7 mouse cellular contexts compared by ENCODE assay signal in the genomic region with DNA sequence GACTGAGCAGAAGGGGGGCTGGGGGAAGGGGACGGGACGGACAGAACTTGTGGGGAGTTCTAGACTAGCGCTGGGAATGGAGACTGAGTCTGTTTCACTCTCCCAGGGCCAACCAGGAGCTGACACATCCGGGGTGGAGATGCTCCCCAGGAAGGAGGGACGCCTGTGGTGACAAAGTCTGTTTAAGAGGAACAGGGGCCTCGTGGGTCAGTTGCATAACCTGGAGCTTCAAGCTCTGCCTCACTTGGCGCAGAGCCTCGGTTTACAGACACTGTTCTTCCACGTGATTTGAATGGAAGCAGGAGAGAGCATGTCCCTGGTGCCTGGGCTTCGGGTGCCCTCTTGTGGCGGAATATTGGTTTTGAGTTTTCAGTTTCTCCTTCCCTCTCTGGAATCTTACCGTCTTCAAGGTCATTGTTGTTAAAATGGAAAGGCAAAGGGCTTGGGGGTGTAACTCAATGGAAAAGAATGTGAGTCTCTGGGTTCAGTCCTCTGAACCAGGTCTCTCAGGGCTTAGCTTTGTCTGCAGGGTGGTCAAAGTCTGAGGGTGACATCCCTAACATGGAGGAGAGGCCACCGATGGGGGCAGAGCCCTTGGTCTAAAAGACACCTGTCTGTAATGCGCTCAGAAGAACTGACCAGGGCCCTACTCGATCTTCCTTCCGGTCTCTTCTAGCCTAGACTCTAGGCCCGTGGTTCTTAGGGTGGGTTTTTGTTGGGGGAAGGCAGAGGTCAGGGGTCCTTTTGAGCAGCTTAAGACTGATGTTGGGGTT. TPM values are rescaled to one million over a fixed set of nuclear protein-coding genes. Genes with fewer than 3 reads are reported as not detected.
DNase-seq lines count a peak whose midpoint lies in the region; ATAC-seq and TF ChIP-seq lines count a peak whose summit lies in the region.

No protein-coding gene starts in this region.

- H3K4me3 ChIP-seq in intestine, postnatal 0 days (ENCODE audit: low read depth, low read length), result no peak overlapping the region
- no peak overlapping the region for H3K4me3 ChIP-seq in midbrain, embryonic 12.5 days
- peak overlapping the region; percentile 37 for H3K4me3 ChIP-seq in small intestine, adult 2 months (ENCODE audit: low read depth, low read length)

- H3K4me2 ChIP-seq in intestine, postnatal 0 days (replicated peaks; ENCODE audit: low read depth), result peak overlapping the region; percentile 25; the same call in 1 of the 2 replicates
- H3K4me2 ChIP-seq in midbrain, embryonic 12.5 days (replicated peaks), result peak overlapping the region; percentile 33

- TF ChIP-seq CTCF in intestine, postnatal 0 days (IDR thresholded peaks at IDR 0.05; ENCODE audit: low read depth), result peak; percentile 99
- TF ChIP-seq CTCF in small intestine, adult 2 months (IDR thresholded peaks at IDR 0.05; ENCODE audit: extremely low read depth, insufficient read length, insufficient replicate concordance, low read depth, low read length), result peak; percentile 94

- H3K36me3 ChIP-seq in intestine, postnatal 0 days (ENCODE audit: control insufficient read depth, insufficient read depth), result no peaks in the 10 kb centered on the region
- no peaks in the 10 kb centered on the region for H3K36me3 ChIP-seq in midbrain, embryonic 12.5 days
- no peaks in the 10 kb centered on the region for H3K36me3 ChIP-seq in small intestine, adult 2 months (ENCODE audit: control insufficient read depth, insufficient read depth, low read length)

- 18% methylated on average over 17 of the region's 17 CpGs for WGBS in intestine, postnatal 0 days
- WGBS in midbrain, embryonic 12.5 days, result 19% methylated on average over 17 of the region's 17 CpGs
- 14% methylated on average over 17 of the region's 17 CpGs for WGBS in small intestine, adult 2 months

- no peaks in the 10 kb centered on the region for H3K9me3 ChIP-seq in intestine, postnatal 0 days (ENCODE audit: control insufficient read depth)
- no peaks in the 10 kb centered on the region for H3K9me3 ChIP-seq in midbrain, embryonic 12.5 days

- ATAC-seq in intestine, postnatal 0 days, result peak; percentile 94
- peak; percentile 89 for ATAC-seq in midbrain, embryonic 12.5 days (ENCODE audit: low FRiP score, low read depth)

- DNase-seq in adrenal gland, adult 8-10 months, result peak; percentile 92
- peak; percentile 86 for DNase-seq in embryo, embryonic 9.5 days (ENCODE audit: extremely low spot score)
- DNase-seq in gonadal fat pad, adult 2 months (ENCODE audit: low read depth), result peak; percentile 75
- DNase-seq in left cerebral cortex, postnatal 4 days, result peak; percentile 92

- TF ChIP-seq POLR2A in small intestine, adult 2 months (IDR thresholded peaks at IDR 0.05; ENCODE audit: low read depth, low read length), result peak; percentile 24; the same call in 1 of the 2 replicates

- intact Hi-C loops in left cerebral cortex, postnatal 4 days (cut with DNase I), result loop anchor here (5.0 kb wide), 2 partner anchors 54 to 109 kb away; a partner anchor contains a TSS

- no peak overlapping the region for H3K9ac ChIP-seq in intestine, postnatal 0 days (ENCODE audit: low read depth, low read length)
- H3K9ac ChIP-seq in midbrain, embryonic 12.5 days (replicated peaks), result no peak overlapping the region

- H3K27ac ChIP-seq in intestine, postnatal 0 days (ENCODE audit: low read depth, low read length), result no peak overlapping the region; the same call in 1 of the 2 replicates
- no peak overlapping the region for H3K27ac ChIP-seq in midbrain, embryonic 12.5 days (replicated peaks)
- peak overlapping the region; percentile 60 for H3K27ac ChIP-seq in small intestine, adult 2 months (ENCODE audit: insufficient read depth, low read depth, low read length)

- no peaks in the 10 kb centered on the region for H3K4me1 ChIP-seq in intestine, postnatal 0 days (replicated peaks; ENCODE audit: control insufficient read depth, insufficient read depth, low read length)
- no peaks in the 10 kb centered on the region for H3K4me1 ChIP-seq in midbrain, embryonic 12.5 days
- peaks cover 6% of the 10 kb centered on the region for H3K4me1 ChIP-seq in small intestine, adult 2 months (ENCODE audit: control insufficient read depth, insufficient read depth, insufficient read length, low read length)

- H3K27me3 ChIP-seq in intestine, postnatal 0 days (replicated peaks; ENCODE audit: control insufficient read depth, insufficient read depth, low read length), result no peaks in the 10 kb centered on the region
- peaks cover 18% of the 10 kb centered on the region; the same call in 1 of the 2 replicates for H3K27me3 ChIP-seq in midbrain, embryonic 12.5 days
- H3K27me3 ChIP-seq in small intestine, adult 2 months (ENCODE audit: control insufficient read depth, insufficient read depth, low read length), result no peaks in the 10 kb centered on the region

RNA-seq across cellular contexts. Expression of a gene that starts 14.2 kb away (rescaled TPM):
- total RNA-seq in adrenal gland, adult 8-10 months (2022), result not detected
- polyA plus RNA-seq in gonadal fat pad, adult 2 months (2012; rRNA removed), result 2.7 and 7.9 TPM in 2 replicates
- not detected in 2 replicates for polyA plus RNA-seq in intestine, postnatal 0 days (2015; fragmentation: Nextera tagmentation; extraction: Ambion mirVana)
- total RNA-seq in left cerebral cortex, postnatal 4 days (2021), result not detected
- not detected in 2 replicates for polyA plus RNA-seq in midbrain, embryonic 12.5 days (2016; fragmentation: Nextera tagmentation; extraction: Ambion mirVana)
- not detected in 2 replicates for polyA plus RNA-seq in small intestine, adult 2 months (2012; rRNA removed)

RNA-seq across cellular contexts. Expression of a gene that starts 34.8 kb away (rescaled TPM):
- under 1 TPM; 0.38 to 0.75 (median 0.64) TPM for total RNA-seq in adrenal gland, adult 8-10 months (2022)
- 1.0 and 1.7 TPM in 2 replicates for polyA plus RNA-seq in gonadal fat pad, adult 2 months (2012; rRNA removed)
- polyA plus RNA-seq in intestine, postnatal 0 days (2015; fragmentation: Nextera tagmentation; extraction: Ambion mirVana), result 0.78 and 2.1 TPM in 2 replicates
- not detected for total RNA-seq in left cerebral cortex, postnatal 4 days (2021)
- 1.3 and 2.5 TPM in 2 replicates for polyA plus RNA-seq in midbrain, embryonic 12.5 days (2016; fragmentation: Nextera tagmentation; extraction: Ambion mirVana)
- polyA plus RNA-seq in small intestine, adult 2 months (2012; rRNA removed), result 3.5 and 7.9 TPM in 2 replicates

RNA-seq across cellular contexts. Expression of a gene that starts 40.0 kb away (rescaled TPM):
- 10 to 100 TPM; 11.6 to 13.9 (median 12.6) TPM for total RNA-seq in adrenal gland, adult 8-10 months (2022)
- polyA plus RNA-seq in gonadal fat pad, adult 2 months (2012; rRNA removed), result 21.7 and 26.6 TPM in 2 replicates
- 25.9 and 26.7 TPM in 2 replicates for polyA plus RNA-seq in intestine, postnatal 0 days (2015; fragmentation: Nextera tagmentation; extraction: Ambion mirVana)
- 1 to 10 TPM; 1.7 to 1.9 TPM for total RNA-seq in left cerebral cortex, postnatal 4 days (2021)
- 1.9 and 2.5 TPM in 2 replicates for polyA plus RNA-seq in midbrain, embryonic 12.5 days (2016; fragmentation: Nextera tagmentation; extraction: Ambion mirVana)
- polyA plus RNA-seq in small intestine, adult 2 months (2012; rRNA removed), result 25.3 and 45.1 TPM in 2 replicates

RNA-seq across cellular contexts. Expression of a gene that starts 42.0 kb away (rescaled TPM):
- total RNA-seq in adrenal gland, adult 8-10 months (2022), result 10 to 100 TPM; 74.1 to 83.5 (median 81.0) TPM
- polyA plus RNA-seq in gonadal fat pad, adult 2 months (2012; rRNA removed), result 91.9 and 95.1 TPM in 2 replicates
- 104 and 110 TPM in 2 replicates for polyA plus RNA-seq in intestine, postnatal 0 days (2015; fragmentation: Nextera tagmentation; extraction: Ambion mirVana)
- 10 to 100 TPM in 1 of 2 experiments, 1 to 10 TPM in 1; 9.6 to 10.7 TPM for total RNA-seq in left cerebral cortex, postnatal 4 days (2021)
- polyA plus RNA-seq in midbrain, embryonic 12.5 days (2016; fragmentation: Nextera tagmentation; extraction: Ambion mirVana), result 18.3 and 20.2 TPM in 2 replicates
- polyA plus RNA-seq in small intestine, adult 2 months (2012; rRNA removed), result 122 and 167 TPM in 2 replicates

RNA-seq across cellular contexts. Expression of a gene that starts 48.8 kb away (rescaled TPM):
- total RNA-seq in adrenal gland, adult 8-10 months (2022), result 1 to 10 TPM; 1.4 to 3.4 (median 2.2) TPM
- 25.9 and 40.7 TPM in 2 replicates for polyA plus RNA-seq in gonadal fat pad, adult 2 months (2012; rRNA removed)
- polyA plus RNA-seq in intestine, postnatal 0 days (2015; fragmentation: Nextera tagmentation; extraction: Ambion mirVana), result 16.9 and 19.0 TPM in 2 replicates
- 1 to 10 TPM; 1.5 to 2.1 TPM for total RNA-seq in left cerebral cortex, postnatal 4 days (2021)
- 0.41 and 0.43 TPM in 2 replicates for polyA plus RNA-seq in midbrain, embryonic 12.5 days (2016; fragmentation: Nextera tagmentation; extraction: Ambion mirVana)
- polyA plus RNA-seq in small intestine, adult 2 months (2012; rRNA removed), result 11.7 and 11.9 TPM in 2 replicates
